Mouse (Mus musculus): ENCODE measurements around the gene Ubtf. TPM values are rescaled to one million over a fixed set of nuclear protein-coding genes. Genes with fewer than 3 reads are reported as not detected.

Gene Ubtf
- total RNA-seq, 2 experiments from 2014 or later = 102 to 180 TPM

DNA sequence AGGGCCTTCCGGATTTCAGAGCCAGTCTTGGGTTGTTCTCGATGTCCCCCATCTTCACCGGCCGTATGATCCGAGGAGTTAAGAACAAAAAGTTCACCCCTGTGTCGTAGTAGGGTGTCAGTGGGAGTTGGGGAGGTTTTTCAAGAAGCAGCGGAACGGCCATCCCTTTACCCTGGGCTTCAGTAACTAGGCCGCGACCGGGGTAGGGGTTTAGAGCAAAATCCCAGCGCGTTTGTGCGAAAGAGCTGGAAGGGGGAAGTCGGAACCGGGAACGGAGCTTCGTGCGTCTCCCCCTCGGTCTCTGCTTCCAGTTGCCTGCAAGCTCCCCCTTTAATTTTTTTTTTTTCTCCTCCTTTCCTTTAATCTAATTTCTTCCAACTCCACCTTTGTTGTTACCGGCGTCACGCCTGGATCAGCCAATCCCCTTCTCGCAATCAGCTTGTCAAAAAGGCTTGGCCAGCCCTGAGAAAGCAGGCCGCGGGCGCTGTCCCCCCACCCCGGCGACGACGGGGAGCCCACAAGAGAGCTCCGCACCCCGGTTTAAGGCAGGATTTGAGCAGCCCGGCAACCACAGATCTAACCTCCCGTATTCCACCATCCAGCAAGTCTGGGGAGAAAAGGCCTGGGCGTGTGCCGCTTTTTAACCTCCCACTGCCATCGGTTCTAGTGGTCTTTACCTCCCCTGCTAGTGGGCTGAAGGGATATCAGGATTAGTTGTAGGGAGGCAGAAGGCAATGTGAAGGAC, 571 bp upstream of the Ubtf start:
- ATAC-seq (replicated peaks; ENCODE audit: low FRiP score, low TSS enrichment, poor library complexity, severe bottlenecking) = peak; percentile 46

DNA sequence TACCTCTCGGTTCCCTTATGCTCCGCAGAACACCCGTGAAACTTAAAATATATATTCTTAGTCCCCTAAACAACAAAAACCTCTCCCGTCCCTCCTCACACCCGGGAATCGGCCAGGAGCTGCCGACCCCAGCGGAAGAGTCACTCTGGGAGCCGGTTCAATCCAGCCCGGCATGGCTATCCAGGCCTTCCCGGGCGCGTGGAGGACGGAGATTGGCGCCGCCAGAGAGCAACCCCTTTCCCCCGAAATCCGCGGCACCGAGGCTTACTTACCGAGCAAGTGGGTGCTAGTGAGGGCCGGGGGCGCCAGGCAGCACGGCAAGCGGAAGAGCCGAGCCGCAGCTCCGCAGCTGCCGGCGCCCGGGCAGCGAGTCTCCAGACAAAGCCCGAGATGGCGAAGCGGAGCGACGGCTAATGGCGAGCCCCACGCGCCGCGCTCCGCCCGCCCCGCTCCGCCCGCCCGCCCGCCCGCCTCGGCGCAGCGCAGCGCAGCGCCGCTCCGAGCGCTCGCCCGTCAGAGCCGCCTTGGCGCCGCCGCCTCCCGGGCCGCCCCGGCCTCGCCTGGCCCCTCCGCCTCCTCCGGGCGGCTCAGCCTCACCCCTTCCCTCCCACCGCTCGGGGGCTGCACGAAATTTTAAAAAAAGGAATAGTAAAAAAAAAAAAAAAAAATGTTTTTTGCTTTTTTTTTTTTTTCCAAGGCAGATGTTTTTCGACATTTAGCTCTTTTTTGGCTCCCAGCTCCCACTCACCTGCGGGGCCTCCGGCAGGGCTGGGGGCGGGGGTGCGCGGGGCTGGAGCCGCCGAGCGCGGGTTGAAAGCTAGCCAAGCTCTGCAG, 749 bp downstream of the Ubtf start:
- no peak for ATAC-seq (replicated peaks; ENCODE audit: low FRiP score, low TSS enrichment, poor library complexity, severe bottlenecking)

DNA sequence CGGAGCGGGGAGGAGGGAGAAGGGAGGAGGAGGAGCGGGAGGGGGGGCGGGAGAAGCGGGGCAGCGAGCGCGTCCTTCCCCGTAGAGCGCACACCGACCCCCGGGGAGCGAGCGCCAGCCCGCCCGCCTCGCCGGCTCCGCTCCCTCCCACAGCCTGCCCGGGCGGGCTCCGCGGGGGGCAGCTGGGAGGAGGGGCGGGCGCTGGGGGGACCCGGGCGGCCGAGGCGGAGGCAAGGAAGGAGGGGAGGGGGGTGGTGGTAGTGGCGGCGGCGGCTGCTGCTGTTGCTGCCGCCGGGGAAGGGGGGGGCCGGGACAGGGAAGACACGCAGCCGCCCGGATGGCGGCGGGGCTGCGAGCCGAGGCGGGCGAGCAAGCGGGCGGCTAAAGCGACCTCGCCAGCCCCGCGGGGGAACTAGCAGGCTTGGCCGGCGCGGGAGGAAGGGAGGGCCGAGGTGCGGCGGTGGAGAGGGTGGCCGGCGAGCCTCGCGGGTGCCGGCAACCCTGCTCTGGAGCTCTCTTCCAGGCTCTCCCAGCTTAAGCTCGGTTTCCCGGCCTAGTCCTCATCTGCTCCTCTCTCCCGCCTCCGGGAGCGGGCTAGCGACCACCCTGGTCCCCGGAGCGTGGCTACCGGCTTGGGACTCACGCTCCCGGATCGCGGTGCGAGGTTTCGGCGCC, 1.5 kb downstream of the Ubtf start:
- ATAC-seq (replicated peaks; ENCODE audit: low FRiP score, low TSS enrichment, poor library complexity, severe bottlenecking) = no peak

DNA sequence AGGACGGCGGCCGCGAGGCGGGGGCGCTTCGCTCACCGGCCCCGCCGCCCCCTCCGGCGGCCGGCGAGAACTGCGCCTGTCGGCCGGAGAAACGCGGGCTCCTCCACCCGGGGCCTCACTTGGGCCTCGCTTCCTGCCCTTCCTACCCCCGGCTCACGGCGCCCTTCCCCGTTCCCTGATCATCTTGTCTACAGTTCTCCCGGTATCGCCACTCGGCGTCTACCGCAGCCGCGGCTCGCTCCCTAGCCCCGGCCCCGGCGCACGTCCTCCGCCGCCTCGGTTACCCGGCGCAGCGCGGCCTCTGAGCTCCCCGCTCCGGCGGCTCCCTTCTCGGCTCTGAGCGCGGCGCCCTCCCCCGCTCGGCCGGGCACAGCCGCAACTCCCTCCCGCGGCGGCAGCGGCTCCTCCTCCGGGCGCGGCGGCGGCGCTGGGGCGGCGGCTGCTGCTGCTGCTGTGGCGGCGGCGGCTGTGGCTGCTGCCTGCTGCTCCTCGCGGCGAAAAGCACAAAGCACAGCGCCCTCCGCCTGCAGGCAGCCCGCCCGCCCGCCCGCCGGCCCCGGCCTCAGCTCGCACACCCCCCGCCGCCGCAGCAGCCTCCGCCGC, 2.1 kb downstream of the Ubtf start:
- ATAC-seq (replicated peaks; ENCODE audit: low FRiP score, low TSS enrichment, poor library complexity, severe bottlenecking) = no peak

DNA sequence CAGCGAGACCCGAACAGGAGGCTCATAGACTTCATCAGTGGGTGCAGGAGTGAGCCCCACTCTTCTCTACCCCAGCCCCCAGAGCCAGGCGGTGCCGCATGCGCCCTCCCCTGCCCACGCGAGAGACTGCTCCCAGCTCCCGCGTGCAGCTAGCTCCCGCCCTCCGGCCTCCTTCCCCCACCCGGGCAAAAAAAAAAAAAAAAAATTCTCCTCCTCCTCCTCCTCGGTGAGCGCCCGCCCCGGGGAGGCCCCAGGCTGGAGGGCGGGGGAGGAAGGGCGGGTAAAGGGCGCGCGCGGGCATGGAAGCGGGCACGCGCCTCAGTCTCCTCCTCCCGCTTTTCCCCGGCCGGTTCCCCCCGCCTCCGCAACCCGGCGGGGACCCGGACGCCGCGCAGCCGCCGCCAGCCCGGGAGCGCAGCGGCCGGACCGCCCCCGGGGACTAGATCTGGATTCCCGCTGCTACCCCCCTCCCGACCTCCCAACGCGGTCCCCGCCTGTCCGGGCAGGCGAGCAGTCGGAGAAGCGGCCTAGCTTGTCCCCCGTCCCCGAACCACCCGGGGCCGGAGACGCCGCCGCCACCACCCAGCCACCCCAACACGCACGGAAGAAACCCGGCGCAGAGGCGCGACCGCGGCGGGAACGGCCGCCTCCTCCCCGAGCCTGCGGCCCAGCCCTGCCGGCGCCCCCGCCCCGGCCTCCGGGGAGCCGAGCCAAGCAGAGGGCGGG, 2.8 kb downstream of the Ubtf start:
- peak; percentile 47 for ATAC-seq (replicated peaks; ENCODE audit: low FRiP score, low TSS enrichment, poor library complexity, severe bottlenecking)

DNA sequence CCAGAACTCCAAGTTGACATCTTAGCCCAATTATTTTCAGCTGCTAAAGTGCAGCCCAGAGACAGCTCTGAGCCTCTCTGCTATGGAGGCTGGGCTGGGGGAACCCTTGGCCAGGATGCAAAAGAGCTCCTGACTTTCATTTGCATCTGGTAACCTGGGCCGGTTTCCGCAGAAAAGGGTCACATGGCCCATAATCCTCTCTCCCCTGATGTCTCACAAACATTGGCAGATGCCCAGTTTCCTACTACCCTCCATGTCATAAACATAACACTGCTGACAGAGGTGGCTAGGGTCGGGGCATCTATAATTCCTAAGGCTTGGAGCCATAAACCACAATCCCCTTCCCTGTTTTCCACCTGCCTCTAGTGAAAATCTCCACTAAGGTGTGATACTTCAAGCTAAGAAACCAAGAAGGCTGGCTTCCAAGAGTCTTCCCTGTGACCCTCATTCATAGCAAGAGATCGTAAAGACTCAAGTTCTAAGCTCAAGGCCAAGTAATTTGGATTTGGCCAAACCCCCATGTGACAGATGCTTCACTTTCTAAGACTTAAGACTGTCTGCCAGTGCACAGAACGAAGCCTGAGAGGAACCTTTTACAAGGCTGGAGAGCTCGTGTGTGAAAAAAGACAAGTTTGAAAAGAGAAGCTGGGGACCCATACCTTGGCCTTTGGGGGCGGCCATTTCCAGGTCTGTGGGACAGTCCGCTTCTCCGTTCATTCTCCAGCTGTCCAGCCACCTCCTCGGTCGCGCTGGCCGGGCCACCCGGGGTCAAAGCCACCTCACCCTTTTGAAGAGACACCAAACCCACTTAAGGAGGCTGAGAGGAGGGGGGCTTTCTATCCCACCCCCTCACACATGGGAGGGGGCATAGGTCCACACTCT, 3.6 kb downstream of the Ubtf start:
- ATAC-seq (replicated peaks; ENCODE audit: low FRiP score, low TSS enrichment, poor library complexity, severe bottlenecking) = no peak

DNA sequence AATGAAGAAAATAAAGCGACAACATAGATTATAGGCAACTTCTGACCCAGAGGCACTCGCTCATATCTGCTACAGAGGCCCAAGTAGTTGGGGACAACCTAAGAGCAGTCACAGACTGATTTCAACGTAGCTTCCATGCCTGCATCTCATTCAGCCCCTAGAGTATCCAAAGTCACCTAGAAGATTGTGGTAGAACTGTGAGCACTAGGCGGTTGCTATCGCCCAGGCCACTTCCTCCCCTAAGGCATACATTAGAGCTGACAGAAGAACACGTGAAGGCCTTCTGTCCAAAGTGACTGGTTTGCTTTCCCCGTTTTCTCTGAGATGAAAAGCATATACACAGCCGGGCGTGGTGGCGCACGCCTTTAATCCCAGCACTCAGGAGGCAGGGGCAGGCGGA, 5.2 kb downstream of the Ubtf start:
- ATAC-seq (replicated peaks; ENCODE audit: low FRiP score, low TSS enrichment, poor library complexity, severe bottlenecking) = no peak

DNA sequence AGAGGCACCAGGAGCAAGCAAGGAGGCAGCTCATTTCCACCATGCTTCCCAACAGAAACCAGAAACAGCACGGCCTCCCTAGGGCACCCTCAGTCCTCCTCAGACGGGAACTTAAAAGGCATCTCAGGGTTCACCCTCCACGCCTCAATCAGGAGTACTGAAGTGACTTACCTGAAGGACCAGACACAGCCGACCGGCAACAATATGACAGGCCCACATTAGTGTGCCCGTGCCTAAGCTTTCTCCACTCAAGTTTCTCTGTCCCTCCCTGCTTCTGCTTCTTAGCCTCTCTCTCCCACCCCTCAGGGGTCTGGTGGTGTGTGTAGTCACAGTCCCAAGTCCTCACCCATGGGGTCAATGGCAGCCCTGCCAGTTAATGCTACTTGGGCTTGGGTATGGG, 7.0 kb downstream of the Ubtf start:
- no peak for ATAC-seq (replicated peaks; ENCODE audit: low FRiP score, low TSS enrichment, poor library complexity, severe bottlenecking)

DNA sequence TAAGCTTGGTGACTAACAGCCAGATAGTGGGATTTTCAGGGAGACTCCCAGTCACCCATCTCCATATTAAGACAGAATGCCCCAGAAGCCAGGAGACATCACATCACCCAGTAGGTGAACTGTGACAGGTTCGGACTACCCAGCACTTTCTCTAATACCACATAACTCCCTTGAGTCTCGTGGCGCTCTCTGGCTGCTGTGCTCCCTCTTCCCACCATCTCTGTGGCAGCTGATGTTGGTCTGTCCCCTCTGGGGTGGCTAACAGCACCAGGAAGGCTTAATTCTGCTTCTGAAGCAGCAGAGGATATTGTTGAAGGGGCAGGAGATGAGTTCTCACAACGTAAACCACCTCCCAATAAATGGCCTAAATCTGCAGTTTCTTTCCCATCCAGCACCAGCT, 7.6 kb downstream of the Ubtf start:
- no peak for ATAC-seq (replicated peaks; ENCODE audit: low FRiP score, low TSS enrichment, poor library complexity, severe bottlenecking)

DNA sequence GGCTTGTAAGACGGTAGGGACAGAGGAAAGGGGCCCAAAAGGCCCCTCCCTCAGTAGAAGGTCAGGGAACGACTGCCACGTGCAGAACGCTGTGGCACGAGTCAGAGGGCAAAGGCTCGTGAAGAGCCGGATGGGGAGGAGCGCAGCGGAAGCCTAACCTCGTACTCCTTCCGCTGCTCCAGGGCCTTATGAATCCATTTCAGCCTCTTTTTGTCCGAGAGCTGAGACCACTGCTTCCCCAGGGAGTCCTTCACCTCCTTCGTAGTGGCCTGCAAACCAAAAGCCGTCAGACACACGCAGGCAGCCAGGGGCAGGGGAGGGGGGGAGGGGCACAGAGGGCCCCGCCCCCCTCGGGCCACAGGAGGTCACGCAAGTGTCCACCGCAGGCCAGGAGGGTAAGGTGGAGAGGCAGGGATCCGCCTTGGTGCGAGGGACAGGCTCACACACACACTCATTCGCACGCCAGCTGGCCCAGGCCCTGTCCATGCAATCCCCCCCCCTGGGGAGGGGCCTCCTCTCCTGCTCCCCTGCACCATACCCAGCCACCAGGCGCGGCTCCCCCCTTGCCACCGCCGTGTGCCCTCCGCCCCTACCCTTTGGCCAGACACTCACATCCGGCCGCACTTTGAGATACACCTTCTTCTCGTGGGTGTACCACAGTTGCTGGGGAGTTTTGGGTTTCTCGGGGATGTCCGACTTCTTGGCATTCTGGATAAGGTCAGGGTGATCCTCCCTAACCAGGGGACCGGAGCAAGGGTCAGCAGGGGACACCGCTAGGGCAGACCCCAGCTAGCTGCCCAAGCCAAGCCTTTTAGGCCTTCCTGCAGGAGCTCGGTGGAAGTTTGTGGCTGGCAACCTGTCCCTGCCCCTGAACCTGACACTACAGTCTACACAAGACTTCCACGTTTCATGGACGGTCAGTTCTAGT, 8.5 kb downstream of the Ubtf start:
- ATAC-seq (replicated peaks; ENCODE audit: low FRiP score, low TSS enrichment, poor library complexity, severe bottlenecking) = no peak

DNA sequence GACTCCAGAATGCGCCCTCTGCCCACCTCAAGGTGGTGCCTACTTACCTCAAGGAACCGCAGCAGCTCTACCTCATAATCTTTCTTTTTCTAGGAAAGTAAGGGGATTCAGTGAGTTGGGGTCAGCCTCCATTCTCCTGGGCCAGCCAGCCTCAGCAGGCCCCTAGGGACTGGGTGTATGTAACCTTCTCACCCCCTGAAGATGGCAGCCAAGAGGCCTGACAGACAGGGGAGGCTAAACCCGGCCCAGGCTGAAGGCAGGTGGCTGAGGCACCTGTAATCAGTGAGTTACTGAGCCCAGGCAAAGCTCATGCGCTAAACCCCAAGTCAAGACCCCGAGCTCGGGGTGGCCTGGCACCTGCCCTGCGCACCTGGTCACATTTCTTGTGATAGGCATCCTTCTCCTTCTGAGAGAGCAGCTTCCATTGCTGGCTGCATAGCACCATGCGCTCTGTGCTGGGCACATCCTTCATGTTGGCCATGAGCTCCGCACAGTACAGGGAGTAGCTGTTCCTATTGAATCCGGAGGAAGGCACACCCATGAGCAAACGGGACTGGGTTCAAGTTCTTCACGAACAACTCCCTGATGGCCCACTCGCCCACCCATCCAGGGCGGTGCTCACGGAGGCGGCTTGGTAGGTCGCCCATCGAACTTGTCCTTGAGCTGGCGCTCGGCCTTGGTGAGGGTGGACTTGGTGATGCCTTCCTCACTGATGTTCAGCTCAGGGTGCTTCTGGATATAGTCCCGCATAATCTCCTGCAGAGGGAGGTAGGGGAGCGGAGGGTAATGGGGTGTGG, 9.5 kb downstream of the Ubtf start:
- ATAC-seq (replicated peaks; ENCODE audit: low FRiP score, low TSS enrichment, poor library complexity, severe bottlenecking) = no peak

DNA sequence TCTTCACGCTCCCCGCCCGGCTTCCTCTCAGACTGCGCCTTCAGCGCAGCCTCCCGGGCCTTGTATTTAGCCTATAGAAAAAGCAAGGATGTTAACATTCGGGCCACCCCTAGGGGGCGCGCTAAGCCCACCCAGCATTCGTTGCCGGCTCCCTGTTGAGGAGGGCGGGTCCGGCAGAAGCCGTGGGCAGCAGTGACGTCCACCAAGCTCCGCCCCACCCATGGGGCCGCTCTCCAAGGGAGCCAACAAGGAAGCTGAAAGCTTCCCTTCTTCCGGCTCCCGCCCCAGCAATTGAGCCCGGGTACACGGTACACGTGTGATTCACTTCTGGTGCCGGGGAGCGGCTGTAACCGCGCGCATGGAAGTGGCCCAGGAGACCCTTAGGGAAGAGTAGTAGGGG, 10.6 kb downstream of the Ubtf start:
- ATAC-seq (replicated peaks; ENCODE audit: low FRiP score, low TSS enrichment, poor library complexity, severe bottlenecking) = peak; percentile 87

DNA sequence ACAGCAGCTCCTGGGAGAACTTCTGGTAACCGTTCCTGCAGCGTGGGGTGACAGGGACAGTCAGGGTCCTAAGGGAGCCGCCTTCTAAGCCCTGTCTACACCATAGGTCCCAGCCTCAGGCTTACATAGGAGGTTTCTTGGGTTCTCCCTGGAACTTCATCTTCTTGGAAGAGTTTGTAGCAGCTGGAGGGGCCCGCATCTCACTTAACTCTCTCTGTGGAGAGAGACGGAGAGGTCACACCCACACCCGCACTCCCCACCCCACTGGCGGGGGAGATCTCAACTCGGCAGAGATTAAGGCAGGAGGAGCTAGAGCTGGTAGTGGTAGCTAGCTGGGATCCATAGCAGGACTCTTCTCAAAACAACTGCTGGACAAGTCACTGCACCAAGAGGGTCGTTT, 11.4 kb downstream of the Ubtf start:
- no peak for ATAC-seq (replicated peaks; ENCODE audit: low FRiP score, low TSS enrichment, poor library complexity, severe bottlenecking)

DNA sequence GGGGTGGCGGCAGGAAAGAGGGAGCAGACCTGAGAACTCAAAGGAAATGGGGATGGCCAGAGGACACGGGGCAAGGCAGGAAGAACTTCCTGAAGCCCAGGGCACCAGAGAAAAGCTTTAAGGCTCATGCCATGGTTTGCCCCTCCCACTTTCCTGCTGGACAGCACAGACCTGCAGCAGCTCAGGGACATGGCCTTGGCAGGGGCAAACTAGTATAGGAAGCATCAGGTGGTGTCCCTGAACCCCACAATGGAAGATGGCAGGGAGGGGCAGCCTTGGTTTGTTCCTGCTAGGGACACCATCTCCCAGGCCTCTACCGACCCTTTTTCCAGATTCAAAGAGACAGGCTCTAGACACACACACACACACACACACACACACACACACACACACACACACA, 14.2 kb downstream of the Ubtf start:
- ATAC-seq (replicated peaks; ENCODE audit: low FRiP score, low TSS enrichment, poor library complexity, severe bottlenecking) = no peak

DNA sequence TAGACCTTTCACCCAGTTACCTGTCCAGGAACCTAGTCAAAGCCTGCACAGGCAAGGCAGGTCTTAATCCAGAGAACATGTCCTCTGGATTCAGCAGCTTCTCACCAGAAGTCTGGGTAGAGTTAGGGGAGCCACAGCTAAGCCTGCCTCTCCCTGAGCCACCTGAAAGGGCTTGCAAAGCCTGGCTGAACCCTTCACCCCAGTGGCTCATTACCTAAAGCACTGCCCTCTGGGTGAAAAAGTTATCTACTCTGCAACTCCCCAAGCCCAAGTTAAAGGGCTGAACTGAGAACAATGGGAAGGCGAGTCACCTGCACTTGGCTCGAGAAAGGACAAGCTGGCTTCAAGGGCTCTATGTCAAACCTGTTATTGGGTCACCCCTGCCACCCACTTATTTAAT, 15.4 kb downstream of the Ubtf start:
- no peak for ATAC-seq (replicated peaks; ENCODE audit: low FRiP score, low TSS enrichment, poor library complexity, severe bottlenecking)

DNA sequence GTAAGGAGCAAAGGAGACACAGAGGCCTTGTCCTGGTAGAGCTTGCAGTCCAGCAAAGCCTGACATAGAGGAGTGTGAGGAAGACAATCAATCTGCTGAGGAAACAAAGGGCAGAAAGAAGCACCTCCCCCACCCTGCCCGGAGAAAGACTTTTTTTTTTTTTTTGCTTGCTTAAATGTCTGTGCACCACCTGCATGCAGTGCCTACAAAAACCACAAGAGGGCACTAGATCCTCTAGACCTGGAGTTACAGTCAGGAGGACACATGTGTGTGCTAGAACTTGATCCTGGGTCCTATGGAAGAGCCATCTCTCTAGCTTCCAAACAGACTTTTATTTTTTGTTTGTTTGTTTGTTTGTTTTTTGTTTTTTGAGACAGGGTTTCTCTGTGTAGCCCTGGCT, 19.7 kb downstream of the Ubtf start:
- no peak for ATAC-seq (replicated peaks; ENCODE audit: low FRiP score, low TSS enrichment, poor library complexity, severe bottlenecking)
